ENCODE assay signal across 9 mouse cellular contexts in genomic region chr3:89336529-89336928, GRCm38 (mm10). TPM values are rescaled to one million over a fixed set of nuclear protein-coding genes. Genes with fewer than 3 reads are reported as not detected.
DNase-seq lines count a peak whose midpoint lies in the region; ATAC-seq and TF ChIP-seq lines count a peak whose summit lies in the region.
"Had no signal": no experiment of that assay in that cellular context is flagged by ENCODE, and none has a peak within 500 bp of the region (broad histone marks: within the 10 kb centered on the region; RNA-seq: fewer than 3 reads in every experiment).

No protein-coding gene starts in this region.

- peak overlapping the region; percentile 92 for H3K9ac ChIP-seq in heart, embryonic 14.5 days (ENCODE audit: low read length)
- no peak overlapping the region for H3K9ac ChIP-seq in heart, adult 2 months (ENCODE audit: low read depth, low read length)
- H3K9ac ChIP-seq in MEL (ENCODE audit: control insufficient read depth, low read depth, low read length, poor library complexity, severe bottlenecking): no peak overlapping the region
- H3K9ac ChIP-seq in midbrain, embryonic 13.5 days (replicated peaks): peak overlapping the region; percentile 82

- H3K4me1 ChIP-seq in heart, embryonic 14.5 days (ENCODE audit: control insufficient read depth in 2 of 2, insufficient read depth in 2 of 2, low read length in 2 of 2): peaks cover 8 to 9% of the 10 kb centered on the region in 2 experiments; a peak in 3 of 4 replicates
- peaks cover 2% of the 10 kb centered on the region; the same call in 1 of the 2 replicates for H3K4me1 ChIP-seq in heart, adult 2 months (ENCODE audit: control insufficient read depth, insufficient read depth, low read length)
- peaks cover 4 to 15% of the 10 kb centered on the region in 2 experiments for H3K4me1 ChIP-seq in MEL (ENCODE audit: control insufficient read depth in 1 of 2, insufficient read depth in 2 of 2, low read length in 2 of 2)
- H3K4me1 ChIP-seq in hindbrain, embryonic 10.5 days (replicated peaks): peaks cover 90% of the 10 kb centered on the region
- H3K4me1 ChIP-seq in midbrain, embryonic 13.5 days (replicated peaks): peaks cover 72% of the 10 kb centered on the region

- WGBS in heart, embryonic 14.5 days: 18% methylated on average over 6 of the region's 6 CpGs
- 57% methylated on average over 6 of the region's 6 CpGs for WGBS in heart, adult 2 months
- WGBS in hindbrain, embryonic 10.5 days: 10% methylated on average over 6 of the region's 6 CpGs
- WGBS in midbrain, embryonic 13.5 days: 5% methylated on average over 6 of the region's 6 CpGs

- no peak for TF ChIP-seq CTCF in heart, adult 2 months (IDR thresholded peaks at IDR 0.05)
- TF ChIP-seq CTCF in MEL (IDR thresholded peaks at IDR 0.05 in 2 of 3, conservative IDR thresholded peaks at IDR 0.05 in 1 of 3; ENCODE audit: control insufficient read depth in 1 of 3, insufficient read depth in 1 of 3, low read depth in 2 of 3, low read length in 3 of 3, poor library complexity in 1 of 3, severe bottlenecking in 1 of 3): no peak

- H3K4me3 ChIP-seq in heart, embryonic 14.5 days (ENCODE audit: control insufficient read depth in 1 of 2, insufficient read depth in 1 of 2, low read depth in 1 of 2, low read length in 2 of 2): peak overlapping the region; percentile 85 to 92; a peak in 3 of 4 replicates
- H3K4me3 ChIP-seq in heart, adult 2 months: no peak overlapping the region
- no peak overlapping the region for H3K4me3 ChIP-seq in MEL (ENCODE audit: control insufficient read depth in 1 of 2, insufficient read depth in 1 of 2, low read depth in 2 of 2, low read length in 2 of 2)
- peak overlapping the region; percentile 89 for H3K4me3 ChIP-seq in hindbrain, embryonic 10.5 days
- H3K4me3 ChIP-seq in midbrain, embryonic 13.5 days (replicated peaks): peak overlapping the region; percentile 79

- TF ChIP-seq POLR2A in heart, adult 2 months (IDR thresholded peaks at IDR 0.05; ENCODE audit: insufficient read depth, low read depth, low read length): no peak
- no peak for TF ChIP-seq POLR2A in MEL (IDR thresholded peaks at IDR 0.05; ENCODE audit: control insufficient read depth in 1 of 2, insufficient read depth in 1 of 2, low read depth in 1 of 2, low read length in 2 of 2, poor library complexity in 1 of 2)

- H3K27ac ChIP-seq in heart, embryonic 14.5 days (replicated peaks in 1 of 2; ENCODE audit: control insufficient read depth in 1 of 2, insufficient read depth in 1 of 2, low read depth in 2 of 2, low read length in 2 of 2): no peak overlapping the region
- no peak overlapping the region for H3K27ac ChIP-seq in heart, adult 2 months
- no peak overlapping the region for H3K27ac ChIP-seq in MEL (ENCODE audit: control insufficient read depth, low read depth, low read length)
- peak overlapping the region; percentile 98 for H3K27ac ChIP-seq in hindbrain, embryonic 10.5 days
- no peak overlapping the region for H3K27ac ChIP-seq in midbrain, embryonic 13.5 days

- DNase-seq in heart, adult 2 months: no peak
- peak; percentile 33 for DNase-seq in MEL (ENCODE audit: low read depth, low spot score)
- DNase-seq in hindbrain, embryonic 10.5 days (ENCODE audit: low spot score): no peak
- no peak for DNase-seq in right cerebral cortex, postnatal 36 days (ENCODE audit: low spot score in 2 of 2)
- no peak for DNase-seq in adrenal gland, adult 18-20 months (ENCODE audit: low spot score in 2 of 2)
- no peak for DNase-seq in gastrocnemius, postnatal 36 days

- peak overlapping the region; percentile 91 for H3K4me2 ChIP-seq in heart, embryonic 14.5 days (ENCODE audit: low read length)
- peak overlapping the region; percentile 84 for H3K4me2 ChIP-seq in midbrain, embryonic 13.5 days (replicated peaks)

- intact Hi-C loops in heart, adult 2 months (cut with DNase I): no loop called here
- intact Hi-C loops in gastrocnemius, postnatal 36 days (cut with DNase I): no loop called here

- no peaks in the 10 kb centered on the region for H3K9me3 ChIP-seq in heart, embryonic 14.5 days (ENCODE audit: control insufficient read depth, low read length)
- no peaks in the 10 kb centered on the region for H3K9me3 ChIP-seq in MEL (replicated peaks; ENCODE audit: insufficient read depth, low read length)
- no peaks in the 10 kb centered on the region for H3K9me3 ChIP-seq in hindbrain, embryonic 10.5 days
- H3K9me3 ChIP-seq in midbrain, embryonic 13.5 days: no peaks in the 10 kb centered on the region

- H3K27me3 ChIP-seq in heart, embryonic 14.5 days (ENCODE audit: control insufficient read depth, insufficient read depth, low read length): no peaks in the 10 kb centered on the region
- H3K27me3 ChIP-seq in heart, adult 2 months (ENCODE audit: control insufficient read depth, insufficient read depth, low read length): no peaks in the 10 kb centered on the region
- no peaks in the 10 kb centered on the region for H3K27me3 ChIP-seq in MEL (ENCODE audit: control insufficient read depth in 1 of 2, insufficient read depth in 2 of 2, low read length in 2 of 2)
- H3K27me3 ChIP-seq in hindbrain, embryonic 10.5 days (ENCODE audit: insufficient read depth, poor library complexity, severe bottlenecking): peaks cover 19% of the 10 kb centered on the region; the same call in 1 of the 2 replicates
- 0 out of 2 replicates have a peak, but pooled peaks cover 3% of the 10 kb centered on the region for H3K27me3 ChIP-seq in midbrain, embryonic 13.5 days

- no peak for TF ChIP-seq EP300 in heart, adult 2 months (IDR thresholded peaks at IDR 0.05; ENCODE audit: insufficient read depth, low read depth, low read length)
- no peak for TF ChIP-seq EP300 in MEL (IDR thresholded peaks at IDR 0.05; ENCODE audit: low read depth in 1 of 2, low read length in 2 of 2)

- H3K79me2 ChIP-seq in heart, adult 2 months (replicated peaks; ENCODE audit: control insufficient read depth, insufficient read depth, low read length): no peaks in the 10 kb centered on the region
- no peaks in the 10 kb centered on the region; the same call in 1 of the 2 replicates for H3K79me2 ChIP-seq in MEL (ENCODE audit: control insufficient read depth, insufficient read depth, low read length, poor library complexity)

- no peak for ATAC-seq in heart, embryonic 14.5 days (ENCODE audit: insufficient number of reproducible peaks, insufficient read depth, low FRiP score, low read depth)
- ATAC-seq in midbrain, embryonic 13.5 days: no peak

- TF ChIP-seq RAD21 in MEL (IDR thresholded peaks at IDR 0.05; ENCODE audit: low read depth, low read length): no peak

- peaks cover 22% of the 10 kb centered on the region for H3K36me3 ChIP-seq in heart, embryonic 14.5 days (ENCODE audit: control insufficient read depth, insufficient read depth, low read length)
- H3K36me3 ChIP-seq in heart, adult 2 months (ENCODE audit: control insufficient read depth, insufficient read depth, low read length): no peaks in the 10 kb centered on the region
- peaks cover 0 to 8% of the 10 kb centered on the region in 2 experiments; a peak in 2 of 4 replicates for H3K36me3 ChIP-seq in MEL (ENCODE audit: control insufficient read depth in 1 of 2, insufficient read depth in 2 of 2, low read length in 2 of 2)
- peaks cover 30% of the 10 kb centered on the region for H3K36me3 ChIP-seq in hindbrain, embryonic 10.5 days
- peaks cover 18% of the 10 kb centered on the region for H3K36me3 ChIP-seq in midbrain, embryonic 13.5 days

RNA-seq across cellular contexts. Expression of gene Efna4, which starts 1.3 kb away (rescaled TPM):
- polyA plus RNA-seq in heart, embryonic 14.5 days (2014; fragmentation: Nextera tagmentation; extraction: Ambion mirVana): 6.0 and 6.7 TPM in 2 replicates
- total RNA-seq in heart, adult 2 months (2021): under 1 TPM; 0.21 to 0.36 TPM
- polyA plus RNA-seq in heart, adult 2 months (2012; rRNA removed): 0.64 and 0.86 TPM in 2 replicates
- 1.4 and 1.9 TPM in 2 replicates for total RNA-seq in MEL (2012; rRNA removed)
- polyA plus RNA-seq in MEL (2012; ENCODE audit: insufficient read depth in 1 of 2, insufficient read length in 2 of 2, low read depth in 1 of 2, low replicate concordance in 2 of 2, missing spikeins in 1 of 2): 1 to 10 TPM in 1 of 2 experiments, not detected in 1; 4.5 TPM
- polyA plus RNA-seq in hindbrain, embryonic 10.5 days (2016; fragmentation: Nextera tagmentation; extraction: Ambion mirVana): 22.4 and 23.2 TPM in 2 replicates
- 8.8 and 11.4 TPM in 2 replicates for polyA plus RNA-seq in midbrain, embryonic 13.5 days (2015; fragmentation: Nextera tagmentation; extraction: Ambion mirVana)
- total RNA-seq in adrenal gland, adult 18-20 months (2021): 1 to 10 TPM in 1 of 2 experiments, under 1 TPM in 1; 0.43 to 1.1 TPM
- total RNA-seq in gastrocnemius, postnatal 36 days (2021): under 1 TPM in 1 of 2 experiments, not detected in 1; 0.15 TPM

RNA-seq across cellular contexts. Expression of gene Adam15, which starts 13.3 kb away (rescaled TPM):
- polyA plus RNA-seq in heart, embryonic 14.5 days (2014; fragmentation: Nextera tagmentation; extraction: Ambion mirVana): 31.0 and 38.6 TPM in 2 replicates
- total RNA-seq in heart, adult 2 months (2021): 10 to 100 TPM; 56.8 to 59.2 TPM
- 95.6 and 95.7 TPM in 2 replicates for polyA plus RNA-seq in heart, adult 2 months (2012; rRNA removed)
- 15.3 and 16.9 TPM in 2 replicates for total RNA-seq in MEL (2012; rRNA removed)
- polyA plus RNA-seq in MEL (2012; ENCODE audit: insufficient read depth in 1 of 2, insufficient read length in 2 of 2, low read depth in 1 of 2, low replicate concordance in 2 of 2, missing spikeins in 1 of 2): 10 to 100 TPM in 1 of 2 experiments, not detected in 1; 43.2 TPM
- 36.4 and 38.1 TPM in 2 replicates for polyA plus RNA-seq in hindbrain, embryonic 10.5 days (2016; fragmentation: Nextera tagmentation; extraction: Ambion mirVana)
- polyA plus RNA-seq in midbrain, embryonic 13.5 days (2015; fragmentation: Nextera tagmentation; extraction: Ambion mirVana): 28.2 and 34.2 TPM in 2 replicates
- total RNA-seq in adrenal gland, adult 18-20 months (2021): 10 to 100 TPM; 56.3 to 87.6 TPM
- 10 to 100 TPM; 15.8 to 23.2 TPM for total RNA-seq in gastrocnemius, postnatal 36 days (2021)

RNA-seq across cellular contexts. Expression of gene Efna3, which starts 13.8 kb away (rescaled TPM):
- 0.78 and 1.1 TPM in 2 replicates for polyA plus RNA-seq in heart, embryonic 14.5 days (2014; fragmentation: Nextera tagmentation; extraction: Ambion mirVana)
- total RNA-seq in heart, adult 2 months (2021): not detected
- 0.09 TPM in 1 of 2 replicates, not detected in the other for polyA plus RNA-seq in heart, adult 2 months (2012; rRNA removed)
- total RNA-seq in MEL (2012; rRNA removed): 0.54 and 0.78 TPM in 2 replicates
- 1 to 10 TPM in 1 of 2 experiments, not detected in 1; 1.2 TPM for polyA plus RNA-seq in MEL (2012; ENCODE audit: insufficient read depth in 1 of 2, insufficient read length in 2 of 2, low read depth in 1 of 2, low replicate concordance in 2 of 2, missing spikeins in 1 of 2)
- 5.9 and 10.7 TPM in 2 replicates for polyA plus RNA-seq in hindbrain, embryonic 10.5 days (2016; fragmentation: Nextera tagmentation; extraction: Ambion mirVana)
- polyA plus RNA-seq in midbrain, embryonic 13.5 days (2015; fragmentation: Nextera tagmentation; extraction: Ambion mirVana): 21.8 and 22.5 TPM in 2 replicates
- total RNA-seq in adrenal gland, adult 18-20 months (2021): under 1 TPM in 1 of 2 experiments, not detected in 1; 0.42 TPM
- not detected for total RNA-seq in gastrocnemius, postnatal 36 days (2021)

RNA-seq across cellular contexts. Expression of gene Dcst2, which starts 25.2 kb away (rescaled TPM):
- polyA plus RNA-seq in heart, embryonic 14.5 days (2014; fragmentation: Nextera tagmentation; extraction: Ambion mirVana): not detected in 2 replicates
- total RNA-seq in heart, adult 2 months (2021): not detected
- 0.09 and 0.35 TPM in 2 replicates for polyA plus RNA-seq in heart, adult 2 months (2012; rRNA removed)
- total RNA-seq in MEL (2012; rRNA removed): not detected in 2 replicates
- under 1 TPM in 1 of 2 experiments, not detected in 1; 0.06 TPM for polyA plus RNA-seq in MEL (2012; ENCODE audit: insufficient read depth in 1 of 2, insufficient read length in 2 of 2, low read depth in 1 of 2, low replicate concordance in 2 of 2, missing spikeins in 1 of 2)
- polyA plus RNA-seq in hindbrain, embryonic 10.5 days (2016; fragmentation: Nextera tagmentation; extraction: Ambion mirVana): 0.34 TPM in 1 of 2 replicates, not detected in the other
- polyA plus RNA-seq in midbrain, embryonic 13.5 days (2015; fragmentation: Nextera tagmentation; extraction: Ambion mirVana): 0.19 and 0.24 TPM in 2 replicates
- under 1 TPM; 0.80 to 0.93 TPM for total RNA-seq in adrenal gland, adult 18-20 months (2021)
- not detected for total RNA-seq in gastrocnemius, postnatal 36 days (2021)

RNA-seq across cellular contexts. Expression of gene Dcst1, which starts 28.5 kb away (rescaled TPM):
- polyA plus RNA-seq in heart, embryonic 14.5 days (2014; fragmentation: Nextera tagmentation; extraction: Ambion mirVana): 0.16 and 0.18 TPM in 2 replicates
- not detected for total RNA-seq in heart, adult 2 months (2021)
- 0.18 and 0.23 TPM in 2 replicates for polyA plus RNA-seq in heart, adult 2 months (2012; rRNA removed)
- 0.08 TPM in 1 of 2 replicates, not detected in the other for total RNA-seq in MEL (2012; rRNA removed)
- polyA plus RNA-seq in MEL (2012; ENCODE audit: insufficient read depth in 1 of 2, insufficient read length in 2 of 2, low read depth in 1 of 2, low replicate concordance in 2 of 2, missing spikeins in 1 of 2): under 1 TPM in 1 of 2 experiments, not detected in 1; 0.29 TPM
- 0.09 and 0.33 TPM in 2 replicates for polyA plus RNA-seq in hindbrain, embryonic 10.5 days (2016; fragmentation: Nextera tagmentation; extraction: Ambion mirVana)
- polyA plus RNA-seq in midbrain, embryonic 13.5 days (2015; fragmentation: Nextera tagmentation; extraction: Ambion mirVana): 0.88 and 0.93 TPM in 2 replicates
- total RNA-seq in adrenal gland, adult 18-20 months (2021): 1 to 10 TPM in 1 of 2 experiments, under 1 TPM in 1; 0.46 to 1.4 TPM
- not detected for total RNA-seq in gastrocnemius, postnatal 36 days (2021)
- total RNA-seq: left cerebral cortex, postnatal 10 days had no signal

Comparison
In these comparisons a context has a peak if more than half of its experiments do, and no peak if none do; other contexts are left out.
1. H3K4me3 ChIP-seq: peak in heart, embryonic 14.5 days (2 of 2), hindbrain, embryonic 10.5 days (single experiment) and midbrain, embryonic 13.5 days (single experiment); none in heart, adult 2 months (single experiment) and MEL (0 of 2).
2. H3K9ac ChIP-seq: peak in heart, embryonic 14.5 days (single experiment) and midbrain, embryonic 13.5 days (single experiment); none in heart, adult 2 months (single experiment) and MEL (single experiment).